Mouse (Mus musculus) ES-Bruce4 (cell line): Measurements from ENCODE around the gene Syngr3.

ENCODE experiments used
- CTCF ChIP-seq: IDR thresholded peaks from one replicate; pipeline ENCODE4 v1.8.1; 2011; ENCODE audit warnings: low read depth, low read length
- EP300 ChIP-seq: IDR thresholded peaks from 2 replicates; pipeline ENCODE4 v1.6.1; 2011; ENCODE audit warnings: low read depth, low read length; ENCODE audit not compliant: insufficient read depth

- no peak for TF ChIP-seq EP300
- peak; percentile 53 for TF ChIP-seq CTCF
Observed at GRCm38 (mm10) chr17:24667416-24667815, 22.3 kb downstream of the Syngr3 start.
